Mouse (Mus musculus): ENCODE measurements around the gene Apbb2.

GRCm38 (mm10) chr5:66337025-66337968 lies 281.3 kb downstream of the Apbb2 start:
- TF ChIP-seq GATA1 (IDR thresholded peaks at IDR 0.05; ENCODE audit: borderline replicate concordance, low read length) (no peak), FLI1 (IDR thresholded peaks at IDR 0.05; ENCODE audit: low read length) (no peak)
